In genomic region chr14:54925349-54926342, GRCm38 (mm10) we compare ENCODE assay signal across 8 mouse cellular contexts. TPM values are rescaled to one million over a fixed set of nuclear protein-coding genes. Genes with fewer than 3 reads are reported as not detected.
DNase-seq lines count a peak whose midpoint lies in the region; ATAC-seq and TF ChIP-seq lines count a peak whose summit lies in the region.

Gene Efs, minus strand, starts transcription at chr14:54926126.

- no peak for TF ChIP-seq CTCF in small intestine, adult 2 months (IDR thresholded peaks at IDR 0.05; ENCODE audit: extremely low read depth, insufficient read length, insufficient replicate concordance, low read depth, low read length)

- H3K4me3 ChIP-seq in small intestine, adult 2 months (ENCODE audit: low read depth, low read length), result peak within 1 kb of the TSS; percentile 57

- DNase-seq in adrenal gland, adult (ENCODE audit: inconsistent age in 2 of 2, low spot score in 1 of 2), result peak; percentile 31 to 70
- peak; percentile 56 for DNase-seq in cerebellum, adult 9-11 months
- DNase-seq in layer of hippocampus, postnatal 25 days (ENCODE audit: extremely low spot score in 1 of 2, low spot score in 1 of 2), result peak in 1 of 2 experiments; percentile 35
- no peak for DNase-seq in thymus, postnatal 36 days

- WGBS in small intestine, adult 2 months, result 14% methylated on average over 57 of the region's 57 CpGs

- H3K27ac ChIP-seq in small intestine, adult 2 months (ENCODE audit: insufficient read depth, low read depth, low read length), result peak within 1 kb of the TSS; percentile 49

- H3K4me1 ChIP-seq in small intestine, adult 2 months (ENCODE audit: control insufficient read depth, insufficient read depth, insufficient read length, low read length), result peaks cover 8% of the 10 kb centered on the region; the same call in 1 of the 2 replicates

- peak; percentile 40 for ATAC-seq in frontal cortex, adult (ENCODE audit: low TSS enrichment)
- ATAC-seq in hematopoietic stem cell, adult 5-6 weeks (replicated peaks in 1 of 2; ENCODE audit: insufficient read depth in 1 of 2, low FRiP score in 2 of 2, low TSS enrichment in 1 of 2, low read depth in 1 of 2, poor library complexity in 2 of 2, severe bottlenecking in 2 of 2), result peak; percentile 44 to 63; a peak in 3 of 4 replicates
- peak; percentile 35 for ATAC-seq in megakaryocyte progenitor cell, adult 5-6 weeks (replicated peaks; ENCODE audit: poor library complexity)

- no peak for TF ChIP-seq POLR2A in small intestine, adult 2 months (IDR thresholded peaks at IDR 0.05; ENCODE audit: low read depth, low read length)

- H3K27me3 ChIP-seq in small intestine, adult 2 months (ENCODE audit: control insufficient read depth, insufficient read depth, low read length), result peaks cover 26% of the 10 kb centered on the region

- H3K36me3 ChIP-seq in small intestine, adult 2 months (ENCODE audit: control insufficient read depth, insufficient read depth, low read length), result no peaks in the 10 kb centered on the region

RNA-seq across cellular contexts. Expression of gene Efs, which starts in this region (rescaled TPM):
- total RNA-seq in hematopoietic stem cell, adult 5-6 weeks (2017), result not detected in 2 replicates
- total RNA-seq in layer of hippocampus, postnatal 25 days (2021), result 10 to 100 TPM; 11.0 to 12.7 TPM
- not detected in 2 replicates for total RNA-seq in megakaryocyte progenitor cell, adult 5-6 weeks (2015)
- not detected in 2 replicates for total RNA-seq in megakaryocyte progenitor cell, adult 5-6 weeks (2017)
- polyA plus RNA-seq in small intestine, adult 2 months (2012; rRNA removed), result 5.4 and 5.7 TPM in 2 replicates

Comparison
In these comparisons a context has a peak if more than half of its experiments do, and no peak if none do; other contexts are left out.
1. RNA of gene Efs (total RNA-seq): 11.0 to 12.7 TPM in layer of hippocampus, postnatal 25 days; not detected in hematopoietic stem cell, adult 5-6 weeks and not detected in megakaryocyte progenitor cell, adult 5-6 weeks; every median in the first group is over 10 times any median in the second.
2. Peak in ATAC-seq in hematopoietic stem cell, adult 5-6 weeks; RNA of the gene not detected or under 1 TPM.
3. Peak in ATAC-seq in megakaryocyte progenitor cell, adult 5-6 weeks; RNA of the gene not detected or under 1 TPM.
4. DNase-seq: peak in adrenal gland, adult (2 of 2) and cerebellum, adult 9-11 months (single experiment); none in thymus, postnatal 36 days (0 of 2).
5. Peak in every context shown above with its lines, with median percentiles within 50 percentile points of each other: ATAC-seq.